Mouse (Mus musculus): ENCODE data around the gene Dapl1.

Gene Dapl1

GRCm38 (mm10) chr2:59541121-59541887, 56.9 kb downstream of the Dapl1 start:
- peak; percentile 86 for DNase-seq

GRCm38 (mm10) chr2:59543543-59544065, 59.2 kb downstream of the Dapl1 start:
- no peak for DNase-seq

GRCm38 (mm10) chr2:59544237-59544909, 59.9 kb downstream of the Dapl1 start:
- DNase-seq: no peak

GRCm38 (mm10) chr2:59545001-59545400, 60.5 kb downstream of the Dapl1 start:
- no peak for DNase-seq

- no peak for DNase-seq
Measured at GRCm38 (mm10) chr2:59547369-59548099, 63.1 kb downstream of the Dapl1 start.

GRCm38 (mm10) chr2:59552784-59553183, 68.3 kb downstream of the Dapl1 start:
- no peak for DNase-seq

GRCm38 (mm10) chr2:59554373-59554940, 70.0 kb downstream of the Dapl1 start:
- DNase-seq: no peak

All from cerebellum, adult 9-10 months (tissue).